Mouse (Mus musculus): ENCODE results near the gene Pias1. TPM values are rescaled to one million over a fixed set of nuclear protein-coding genes. Genes with fewer than 3 reads are reported as not detected.
"Not testable (repeated sequence)": the region's sequence is repeated elsewhere in the genome, so short reads cannot be mapped to it uniquely, and the experiment has no call there.

The Pias1 gene
- total RNA-seq, 2 experiments from 2014 or later: 20.3 to 75.9 TPM

- ATAC-seq (replicated peaks; ENCODE audit: poor library complexity): no peak
Observed at GRCm38 (mm10) chr9:62944063-62944462, 43.7 kb downstream of the Pias1 start.

- no peak for ATAC-seq (replicated peaks; ENCODE audit: poor library complexity)
Observed at GRCm38 (mm10) chr9:62940966-62941365, 46.8 kb downstream of the Pias1 start.

GRCm38 (mm10) chr9:62935854-62936253 lies 51.9 kb downstream of the Pias1 start:
- no peak for ATAC-seq (replicated peaks; ENCODE audit: poor library complexity)

GRCm38 (mm10) chr9:62934700-62935400 lies 52.9 kb downstream of the Pias1 start:
- ATAC-seq (replicated peaks; ENCODE audit: poor library complexity): peak; percentile 29; the same call in 1 of the 2 replicates

GRCm38 (mm10) chr9:62932575-62933339 lies 55.0 kb downstream of the Pias1 start:
- peak; percentile 63 for ATAC-seq (replicated peaks; ENCODE audit: poor library complexity)

GRCm38 (mm10) chr9:62924886-62925610 lies 62.7 kb downstream of the Pias1 start:
- no peak for ATAC-seq (replicated peaks; ENCODE audit: poor library complexity)

- no peak; the same call in 1 of the 2 replicates for ATAC-seq (replicated peaks; ENCODE audit: poor library complexity)
Observed at GRCm38 (mm10) chr9:62920877-62921276, 66.8 kb downstream of the Pias1 start.

GRCm38 (mm10) chr9:62917059-62917458 lies 70.7 kb downstream of the Pias1 start:
- ATAC-seq (replicated peaks; ENCODE audit: poor library complexity): no peak

GRCm38 (mm10) chr9:62913390-62914069 lies 74.2 kb downstream of the Pias1 start:
- peak; percentile 65 for ATAC-seq (replicated peaks; ENCODE audit: poor library complexity)

- no peak for ATAC-seq (replicated peaks; ENCODE audit: poor library complexity)
Observed at GRCm38 (mm10) chr9:62905039-62905438, 82.7 kb downstream of the Pias1 start.

- peak; percentile 76 for ATAC-seq (replicated peaks; ENCODE audit: poor library complexity)
Observed at GRCm38 (mm10) chr9:62903841-62904240, 83.9 kb downstream of the Pias1 start.

- ATAC-seq (replicated peaks; ENCODE audit: poor library complexity): no peak
Observed at GRCm38 (mm10) chr9:62901736-62902135, 86.0 kb downstream of the Pias1 start.

- 0 out of 2 replicates have a peak, but pooled peaks have one; percentile 11 for ATAC-seq (replicated peaks; ENCODE audit: poor library complexity)
Observed at GRCm38 (mm10) chr9:62894486-62894885, 93.2 kb downstream of the Pias1 start.

GRCm38 (mm10) chr9:62881871-62882270 lies 105.9 kb downstream of the Pias1 start:
- no peak for ATAC-seq (replicated peaks; ENCODE audit: poor library complexity)

- ATAC-seq (replicated peaks; ENCODE audit: poor library complexity): no peak
Observed at GRCm38 (mm10) chr9:62877825-62878224, 109.9 kb downstream of the Pias1 start.

GRCm38 (mm10) chr9:62876966-62877616 lies 110.6 kb downstream of the Pias1 start:
- peak; percentile 93 for ATAC-seq (replicated peaks; ENCODE audit: poor library complexity)

GRCm38 (mm10) chr9:62870728-62871127 lies 117.0 kb downstream of the Pias1 start:
- ATAC-seq (replicated peaks; ENCODE audit: poor library complexity): no peak

GRCm38 (mm10) chr9:62869236-62869635 lies 118.5 kb downstream of the Pias1 start:
- ATAC-seq (replicated peaks; ENCODE audit: poor library complexity): not testable (repeated sequence)

- ATAC-seq (replicated peaks; ENCODE audit: poor library complexity): no peak
Observed at GRCm38 (mm10) chr9:62860866-62861265, 126.9 kb downstream of the Pias1 start.

- not testable (repeated sequence) for ATAC-seq (replicated peaks; ENCODE audit: poor library complexity)
Observed at GRCm38 (mm10) chr9:62860102-62860501, 127.6 kb downstream of the Pias1 start.

All from megakaryocyte progenitor cell, adult 5-6 weeks (primary cell).